Mouse (Mus musculus): ENCODE results near the gene Zfp322a.

GRCm38 (mm10) chr13:23310036-23310435 lies 59.0 kb downstream of the Zfp322a start:
- no peak for TF ChIP-seq GATA1 (IDR thresholded peaks at IDR 0.05; ENCODE audit: borderline replicate concordance, low read length)
- no peak for TF ChIP-seq FLI1 (IDR thresholded peaks at IDR 0.05; ENCODE audit: low read length)
